Mouse (Mus musculus): ENCODE data around the gene Mysm1. TPM values are rescaled to one million over a fixed set of nuclear protein-coding genes. Genes with fewer than 3 reads are reported as not detected.
A peak's percentile ranks its signal among the peaks of the same experiment; 100 is the strongest.

The Mysm1 gene
- polyA plus RNA-seq, 1 experiment, result 41.9 TPM

DNA sequence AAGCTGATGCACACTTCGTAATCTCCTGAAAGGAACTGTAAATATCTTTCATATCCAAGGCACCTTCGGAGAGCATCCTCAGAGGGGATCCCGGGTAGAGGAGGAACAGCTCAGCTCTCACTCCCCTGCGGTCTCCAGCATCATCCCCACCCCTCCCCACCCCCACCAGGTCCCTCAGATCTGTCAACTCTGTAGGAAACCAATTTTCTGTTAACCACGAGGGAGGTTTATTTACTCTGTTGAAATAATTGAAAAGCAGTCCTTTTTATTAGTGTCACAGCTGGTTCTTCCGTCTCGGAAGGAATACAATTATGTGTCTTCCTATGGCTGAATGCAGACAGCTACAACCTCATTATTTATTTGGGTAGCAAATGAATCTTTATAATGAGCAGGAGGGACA is 39.3 kb upstream of the Mysm1 start:
- Histone ChIP-seq H3K4me1 (ENCODE audit: control insufficient read depth, insufficient read depth, low read length) (no peaks in the 10 kb centered on the region), H3K4me3 (ENCODE audit: low read depth, low read length) (no peak overlapping the region), H3K27me3 (ENCODE audit: control insufficient read depth, insufficient read depth, low read length, poor library complexity, severe bottlenecking) (no peaks in the 10 kb centered on the region; the same call in 1 of the 2 replicates), H3K9ac (ENCODE audit: low read depth, poor library complexity, severe bottlenecking) (no peak overlapping the region), H3K36me3 (ENCODE audit: control insufficient read depth, insufficient read depth, low read length, poor library complexity, severe bottlenecking) (no peaks in the 10 kb centered on the region), H3K9me3 (replicated peaks; ENCODE audit: control insufficient read depth, insufficient read depth, low read length, poor library complexity, severe bottlenecking) (no peaks in the 10 kb centered on the region), H3K27ac (ENCODE audit: insufficient read depth, low read length) (no peak overlapping the region)
- no peak for TF ChIP-seq POLR2A (IDR thresholded peaks at IDR 0.05; ENCODE audit: insufficient read depth, low read length)
- TF ChIP-seq CTCF (IDR thresholded peaks at IDR 0.05; ENCODE audit: low read depth, low read length), result no peak
- TF ChIP-seq EP300 (IDR thresholded peaks at IDR 0.05; ENCODE audit: insufficient read depth, low read depth, low read length), result no peak

DNA sequence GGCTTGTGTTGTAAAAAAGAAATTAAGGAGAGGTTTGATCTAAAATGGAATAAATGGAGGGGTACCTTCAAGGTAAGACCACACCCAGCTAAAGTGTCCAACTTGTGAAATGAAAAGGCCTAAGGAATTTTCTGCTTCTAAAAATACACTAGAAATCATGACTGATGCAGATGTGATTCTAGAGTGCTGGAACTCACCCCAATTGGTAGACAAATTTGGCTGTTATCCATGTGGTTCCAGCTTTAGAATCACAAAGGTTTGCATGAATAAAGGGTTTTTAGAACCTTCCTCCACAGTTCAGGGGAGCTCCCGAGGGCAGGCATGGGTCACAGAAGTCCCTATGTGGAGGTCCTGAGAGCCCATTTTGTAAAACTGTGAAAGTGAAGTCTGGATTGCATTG is 33.8 kb upstream of the Mysm1 start:
- H3K9me3 ChIP-seq (replicated peaks; ENCODE audit: control insufficient read depth, insufficient read depth, low read length, poor library complexity, severe bottlenecking), result 0 out of 2 replicates have a peak, but pooled peaks cover 4% of the 10 kb centered on the region
- no peaks in the 10 kb centered on the region for H3K27me3 ChIP-seq (ENCODE audit: control insufficient read depth, insufficient read depth, low read length, poor library complexity, severe bottlenecking)
- no peak overlapping the region for H3K4me3 ChIP-seq (ENCODE audit: low read depth, low read length)
- H3K36me3 ChIP-seq (ENCODE audit: control insufficient read depth, insufficient read depth, low read length, poor library complexity, severe bottlenecking), result no peaks in the 10 kb centered on the region
- H3K4me1 ChIP-seq (ENCODE audit: control insufficient read depth, insufficient read depth, low read length), result no peaks in the 10 kb centered on the region
- no peak overlapping the region for H3K9ac ChIP-seq (ENCODE audit: low read depth, poor library complexity, severe bottlenecking)
- TF ChIP-seq EP300 (IDR thresholded peaks at IDR 0.05; ENCODE audit: insufficient read depth, low read depth, low read length) (no peak), POLR2A (IDR thresholded peaks at IDR 0.05; ENCODE audit: insufficient read depth, low read length) (no peak), CTCF (IDR thresholded peaks at IDR 0.05; ENCODE audit: low read depth, low read length) (no peak)
- no peak overlapping the region for H3K27ac ChIP-seq (ENCODE audit: insufficient read depth, low read length)

DNA sequence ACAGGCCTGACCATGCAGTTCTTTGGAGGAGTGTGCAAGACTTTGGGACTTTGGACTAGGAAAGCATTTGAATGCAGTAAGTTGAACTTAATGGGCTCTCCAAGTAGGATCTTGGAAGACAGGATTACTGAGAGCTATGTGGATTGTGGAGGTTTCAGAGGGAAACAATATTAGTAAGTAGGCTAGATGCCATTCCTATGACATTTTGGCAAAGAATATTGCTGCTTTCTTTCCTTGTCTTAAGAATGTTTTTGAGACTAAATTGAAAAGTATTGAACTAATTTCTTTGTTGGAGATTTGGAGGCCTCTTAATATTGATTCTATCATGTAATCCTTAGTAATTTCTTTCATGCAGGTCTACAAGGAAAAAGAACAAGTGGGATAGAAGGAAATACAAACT is 33.4 kb upstream of the Mysm1 start:
- H3K9ac ChIP-seq (ENCODE audit: low read depth, poor library complexity, severe bottlenecking), result no peak overlapping the region
- H3K36me3 ChIP-seq (ENCODE audit: control insufficient read depth, insufficient read depth, low read length, poor library complexity, severe bottlenecking), result no peaks in the 10 kb centered on the region
- TF ChIP-seq EP300 (IDR thresholded peaks at IDR 0.05; ENCODE audit: insufficient read depth, low read depth, low read length) (no peak), POLR2A (IDR thresholded peaks at IDR 0.05; ENCODE audit: insufficient read depth, low read length) (no peak), CTCF (IDR thresholded peaks at IDR 0.05; ENCODE audit: low read depth, low read length) (no peak)
- no peak overlapping the region for H3K27ac ChIP-seq (ENCODE audit: insufficient read depth, low read length)
- H3K27me3 ChIP-seq (ENCODE audit: control insufficient read depth, insufficient read depth, low read length, poor library complexity, severe bottlenecking), result no peaks in the 10 kb centered on the region
- H3K4me1 ChIP-seq (ENCODE audit: control insufficient read depth, insufficient read depth, low read length), result no peaks in the 10 kb centered on the region
- H3K4me3 ChIP-seq (ENCODE audit: low read depth, low read length), result no peak overlapping the region
- 0 out of 2 replicates have a peak, but pooled peaks cover 4% of the 10 kb centered on the region for H3K9me3 ChIP-seq (replicated peaks; ENCODE audit: control insufficient read depth, insufficient read depth, low read length, poor library complexity, severe bottlenecking)

DNA sequence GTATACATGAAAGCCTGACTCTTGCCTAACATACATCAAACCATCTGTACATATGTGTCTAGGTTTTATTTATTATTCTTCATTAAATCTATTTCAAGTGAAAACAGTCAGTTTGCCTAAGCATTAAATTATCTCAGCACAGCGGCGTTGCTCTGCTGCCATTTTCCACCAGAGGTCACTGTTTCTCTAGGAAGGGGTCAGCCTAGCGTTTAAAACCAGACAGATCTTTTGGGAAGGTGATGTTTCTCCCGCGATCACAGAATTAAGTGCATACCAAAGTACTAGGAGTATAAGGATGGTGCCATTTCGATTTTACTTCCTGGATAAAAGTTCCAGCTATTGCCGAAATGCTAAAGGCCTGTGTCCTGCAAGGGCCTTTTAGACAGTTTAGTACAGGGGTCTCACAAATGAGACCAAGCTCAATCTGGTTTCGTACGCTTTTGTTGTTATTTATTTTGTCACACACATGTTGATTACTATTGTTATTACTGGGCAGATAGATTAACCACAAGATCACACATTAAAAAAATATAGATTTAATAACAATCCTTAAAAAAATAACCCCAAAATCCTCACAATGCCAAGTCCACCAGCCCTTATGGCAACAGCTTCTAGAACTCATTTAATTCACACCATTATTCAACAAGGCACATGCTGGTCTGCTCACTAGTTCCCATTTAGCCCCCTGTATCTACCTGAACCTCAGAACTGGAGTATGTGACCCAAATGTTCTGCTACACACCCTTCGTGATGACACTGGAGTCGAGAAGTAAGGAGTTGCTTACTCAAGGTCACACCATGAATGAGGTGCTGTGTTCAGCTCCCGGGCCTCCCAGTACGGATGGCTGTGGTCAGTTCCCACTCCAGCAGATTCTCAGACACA is 29.5 kb upstream of the Mysm1 start:
- TF ChIP-seq POLR2A (IDR thresholded peaks at IDR 0.05; ENCODE audit: insufficient read depth, low read length) (no peak), EP300 (IDR thresholded peaks at IDR 0.05; ENCODE audit: insufficient read depth, low read depth, low read length) (no peak), CTCF (IDR thresholded peaks at IDR 0.05; ENCODE audit: low read depth, low read length) (peak; percentile 67)
- Histone ChIP-seq H3K4me1 (ENCODE audit: control insufficient read depth, insufficient read depth, low read length) (no peaks in the 10 kb centered on the region), H3K9me3 (replicated peaks; ENCODE audit: control insufficient read depth, insufficient read depth, low read length, poor library complexity, severe bottlenecking) (0 out of 2 replicates have a peak, but pooled peaks cover 4% of the 10 kb centered on the region), H3K4me3 (ENCODE audit: low read depth, low read length) (no peak overlapping the region), H3K27me3 (ENCODE audit: control insufficient read depth, insufficient read depth, low read length, poor library complexity, severe bottlenecking) (no peaks in the 10 kb centered on the region), H3K36me3 (ENCODE audit: control insufficient read depth, insufficient read depth, low read length, poor library complexity, severe bottlenecking) (no peaks in the 10 kb centered on the region), H3K27ac (ENCODE audit: insufficient read depth, low read length) (no peak overlapping the region), H3K9ac (ENCODE audit: low read depth, poor library complexity, severe bottlenecking) (no peak overlapping the region)

DNA sequence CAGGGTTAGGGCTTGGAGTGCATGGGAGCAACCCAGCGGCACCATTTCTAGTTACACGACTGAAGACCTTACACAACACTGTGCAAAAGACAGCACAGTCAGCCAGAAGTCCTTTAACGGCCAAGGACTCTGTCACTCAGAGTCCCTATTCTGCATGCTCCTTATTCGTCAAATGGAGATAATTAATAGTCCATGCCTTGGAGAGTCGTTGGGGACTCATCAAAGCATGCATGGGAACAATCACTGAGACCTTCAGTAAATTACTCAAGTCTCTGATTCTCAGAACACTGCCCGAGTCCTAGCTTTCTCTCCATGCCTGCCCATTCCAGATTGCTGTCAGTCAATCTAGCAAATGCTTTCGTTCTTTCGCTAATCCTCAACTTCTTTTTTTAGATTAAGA is 28.9 kb upstream of the Mysm1 start:
- H3K4me1 ChIP-seq (ENCODE audit: control insufficient read depth, insufficient read depth, low read length), result no peaks in the 10 kb centered on the region
- no peak overlapping the region for H3K4me3 ChIP-seq (ENCODE audit: low read depth, low read length)
- H3K9me3 ChIP-seq (replicated peaks; ENCODE audit: control insufficient read depth, insufficient read depth, low read length, poor library complexity, severe bottlenecking), result 0 out of 2 replicates have a peak, but pooled peaks cover 4% of the 10 kb centered on the region
- no peaks in the 10 kb centered on the region for H3K36me3 ChIP-seq (ENCODE audit: control insufficient read depth, insufficient read depth, low read length, poor library complexity, severe bottlenecking)
- TF ChIP-seq CTCF (IDR thresholded peaks at IDR 0.05; ENCODE audit: low read depth, low read length), result no peak
- TF ChIP-seq EP300 (IDR thresholded peaks at IDR 0.05; ENCODE audit: insufficient read depth, low read depth, low read length), result no peak
- no peak for TF ChIP-seq POLR2A (IDR thresholded peaks at IDR 0.05; ENCODE audit: insufficient read depth, low read length)
- no peaks in the 10 kb centered on the region for H3K27me3 ChIP-seq (ENCODE audit: control insufficient read depth, insufficient read depth, low read length, poor library complexity, severe bottlenecking)
- H3K9ac ChIP-seq (ENCODE audit: low read depth, poor library complexity, severe bottlenecking), result no peak overlapping the region
- no peak overlapping the region for H3K27ac ChIP-seq (ENCODE audit: insufficient read depth, low read length)

DNA sequence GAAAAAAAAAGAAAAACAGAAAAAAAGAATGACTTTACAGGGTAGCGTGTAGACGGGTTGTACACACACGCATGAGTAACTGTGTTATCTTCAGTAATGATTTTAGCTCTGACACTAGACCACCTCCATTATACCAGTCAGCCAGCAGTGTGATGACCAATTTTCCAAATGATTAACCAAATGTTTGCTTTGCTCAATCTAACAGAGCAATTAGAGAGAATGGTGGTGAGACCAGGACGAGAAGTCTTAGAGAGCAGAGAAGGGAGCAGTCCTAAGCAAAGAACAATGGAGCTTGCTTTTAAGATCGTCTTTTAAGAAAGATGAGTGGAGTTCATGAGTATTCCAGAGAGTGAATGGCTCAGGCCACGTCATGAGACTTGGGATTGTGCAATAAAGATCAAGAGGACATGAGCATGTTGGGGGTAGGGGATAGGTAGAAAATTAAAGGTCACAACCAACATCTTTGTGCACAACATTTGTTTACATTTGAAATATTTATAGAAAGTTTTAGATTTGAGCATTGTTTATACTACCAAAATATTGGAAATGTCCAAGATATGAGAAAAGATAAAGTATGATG is 26.4 kb upstream of the Mysm1 start:
- Histone ChIP-seq H3K9me3 (replicated peaks; ENCODE audit: control insufficient read depth, insufficient read depth, low read length, poor library complexity, severe bottlenecking) (no peaks in the 10 kb centered on the region), H3K9ac (ENCODE audit: low read depth, poor library complexity, severe bottlenecking) (no peak overlapping the region), H3K27me3 (ENCODE audit: control insufficient read depth, insufficient read depth, low read length, poor library complexity, severe bottlenecking) (no peaks in the 10 kb centered on the region), H3K36me3 (ENCODE audit: control insufficient read depth, insufficient read depth, low read length, poor library complexity, severe bottlenecking) (no peaks in the 10 kb centered on the region), H3K27ac (ENCODE audit: insufficient read depth, low read length) (no peak overlapping the region), H3K4me1 (ENCODE audit: control insufficient read depth, insufficient read depth, low read length) (no peaks in the 10 kb centered on the region), H3K4me3 (ENCODE audit: low read depth, low read length) (no peak overlapping the region)
- no peak for TF ChIP-seq EP300 (IDR thresholded peaks at IDR 0.05; ENCODE audit: insufficient read depth, low read depth, low read length)
- TF ChIP-seq POLR2A (IDR thresholded peaks at IDR 0.05; ENCODE audit: insufficient read depth, low read length), result no peak
- no peak for TF ChIP-seq CTCF (IDR thresholded peaks at IDR 0.05; ENCODE audit: low read depth, low read length)

All from ES-Bruce4 (cell line).